In the genomic region with DNA sequence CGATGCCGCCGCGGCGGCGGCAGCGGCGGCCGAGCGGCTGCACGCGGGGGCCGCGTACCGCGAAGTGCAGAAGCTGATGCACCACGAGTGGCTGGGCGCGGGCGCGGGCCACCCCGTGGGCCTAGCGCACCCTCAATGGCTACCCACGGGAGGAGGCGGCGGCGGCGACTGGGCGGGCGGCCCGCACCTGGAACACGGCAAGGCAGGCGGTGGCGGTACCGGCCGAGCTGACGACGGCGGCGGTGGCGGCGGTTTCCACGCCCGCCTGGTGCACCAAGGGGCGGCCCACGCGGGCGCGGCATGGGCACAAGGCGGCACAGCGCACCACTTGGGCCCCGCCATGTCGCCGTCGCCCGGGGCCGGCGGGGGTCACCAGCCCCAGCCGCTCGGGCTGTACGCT, we compare ENCODE assay signal across 8 mouse cellular contexts. TPM values are rescaled to one million over a fixed set of nuclear protein-coding genes. Genes with fewer than 3 reads are reported as not detected.
DNase-seq lines count a peak whose midpoint lies in the region; ATAC-seq lines count a peak whose summit lies in the region.
"Had no signal": no experiment of that assay in that cellular context is flagged by ENCODE, and none has a peak within 500 bp of the region (broad histone marks: within the 10 kb centered on the region; RNA-seq: fewer than 3 reads in every experiment).

No protein-coding gene starts in this region.

- H3K9me3 ChIP-seq in embryonic facial prominence, embryonic 12.5 days = no peaks in the 10 kb centered on the region
- H3K9me3 ChIP-seq in hindbrain, embryonic 14.5 days (ENCODE audit: control insufficient read depth, low read length) = no peaks in the 10 kb centered on the region
- no peaks in the 10 kb centered on the region for H3K9me3 ChIP-seq in midbrain, embryonic 14.5 days (ENCODE audit: control insufficient read depth, low read length)

- 0 out of 2 replicates have a peak, but pooled peaks have one; percentile 11 for ATAC-seq in embryonic facial prominence, embryonic 12.5 days (ENCODE audit: insufficient number of reproducible peaks, insufficient read depth, low FRiP score, low TSS enrichment)
- no peak; the same call in 1 of the 2 replicates for ATAC-seq in hindbrain, embryonic 14.5 days (ENCODE audit: low FRiP score)
- no peak for ATAC-seq in midbrain, embryonic 14.5 days (ENCODE audit: low FRiP score, low TSS enrichment)

- WGBS in embryonic facial prominence, embryonic 12.5 days = 2% methylated on average over 38 of the region's 61 CpGs
- WGBS in hindbrain, embryonic 14.5 days = 0% methylated on average over 49 of the region's 61 CpGs
- under 1% methylated on average over 56 of the region's 61 CpGs for WGBS in midbrain, embryonic 14.5 days

- H3K4me2 ChIP-seq in embryonic facial prominence, embryonic 12.5 days (replicated peaks) = peak overlapping the region; percentile 97
- H3K4me2 ChIP-seq in hindbrain, embryonic 14.5 days (replicated peaks) = peak overlapping the region; percentile 84
- H3K4me2 ChIP-seq in midbrain, embryonic 14.5 days (ENCODE audit: low read length) = peak overlapping the region; percentile 88

- intact Hi-C loops in left cerebral cortex, postnatal 36 days (cut with DNase I) = loop anchor here (10.0 kb wide), 1 partner anchor 263 kb away; no protein-coding TSS in a partner anchor
- intact Hi-C loops in left cerebral cortex, postnatal 14 days (cut with DNase I) = no loop called here

- H3K4me1 ChIP-seq in embryonic facial prominence, embryonic 12.5 days = peaks cover 28% of the 10 kb centered on the region
- H3K4me1 ChIP-seq in hindbrain, embryonic 14.5 days (replicated peaks; ENCODE audit: control insufficient read depth, insufficient read depth, low read length) = peaks cover 32% of the 10 kb centered on the region
- peaks cover 28% of the 10 kb centered on the region for H3K4me1 ChIP-seq in midbrain, embryonic 14.5 days (ENCODE audit: control insufficient read depth, insufficient read depth, low read length)

- H3K27ac ChIP-seq in embryonic facial prominence, embryonic 12.5 days = no peak overlapping the region
- no peak overlapping the region for H3K27ac ChIP-seq in hindbrain, embryonic 14.5 days
- peak overlapping the region; percentile 52 for H3K27ac ChIP-seq in midbrain, embryonic 14.5 days (replicated peaks; ENCODE audit: low read depth, low read length)

- H3K4me3 ChIP-seq in embryonic facial prominence, embryonic 12.5 days = peak overlapping the region; percentile 65
- H3K4me3 ChIP-seq in hindbrain, embryonic 14.5 days (replicated peaks; ENCODE audit: low read length) = peak overlapping the region; percentile 45
- peak overlapping the region; percentile 63 for H3K4me3 ChIP-seq in midbrain, embryonic 14.5 days (replicated peaks; ENCODE audit: low read depth, low read length)

- peak; percentile 40 to 50 for DNase-seq in left cerebral cortex, postnatal 36 days (ENCODE audit: low spot score in 2 of 2)
- DNase-seq in left cerebral cortex, postnatal 14 days (ENCODE audit: low spot score in 2 of 2) = no peak
- DNase-seq in hindbrain, embryonic 14.5 days (ENCODE audit: low spot score) = no peak
- no peak for DNase-seq in midbrain, embryonic 14.5 days
- DNase-seq in urinary bladder, postnatal 14 days (ENCODE audit: low spot score) = no peak
- DNase-seq in MN1 (ENCODE audit: low spot score) = no peak

- H3K27me3 ChIP-seq in embryonic facial prominence, embryonic 12.5 days = peaks cover 88% of the 10 kb centered on the region
- peaks cover 74% of the 10 kb centered on the region for H3K27me3 ChIP-seq in hindbrain, embryonic 14.5 days (ENCODE audit: control insufficient read depth, insufficient read depth, low read length)
- H3K27me3 ChIP-seq in midbrain, embryonic 14.5 days (ENCODE audit: control insufficient read depth, insufficient read depth, low read length) = peaks cover 40% of the 10 kb centered on the region

- no peaks in the 10 kb centered on the region for H3K36me3 ChIP-seq in embryonic facial prominence, embryonic 12.5 days
- H3K36me3 ChIP-seq in hindbrain, embryonic 14.5 days (replicated peaks; ENCODE audit: control insufficient read depth, insufficient read depth) = no peaks in the 10 kb centered on the region
- no peaks in the 10 kb centered on the region for H3K36me3 ChIP-seq in midbrain, embryonic 14.5 days (ENCODE audit: control insufficient read depth, insufficient read depth, low read length)

- H3K9ac ChIP-seq in embryonic facial prominence, embryonic 12.5 days = peak overlapping the region; percentile 24
- H3K9ac ChIP-seq in hindbrain, embryonic 14.5 days = peak overlapping the region; percentile 60
- peak overlapping the region; percentile 58 for H3K9ac ChIP-seq in midbrain, embryonic 14.5 days (replicated peaks; ENCODE audit: low read length)

RNA-seq across cellular contexts. Expression of gene Pou3f1, which starts 1.2 kb away (rescaled TPM):
- 10 to 100 TPM; 14.8 to 21.6 TPM for total RNA-seq in left cerebral cortex, postnatal 36 days (2021)
- total RNA-seq in left cerebral cortex, postnatal 14 days (2021) = 10 to 100 TPM; 29.9 to 30.1 TPM
- 2.9 and 3.6 TPM in 2 replicates for polyA plus RNA-seq in embryonic facial prominence, embryonic 12.5 days (2016; fragmentation: Nextera tagmentation; extraction: Ambion mirVana)
- 9.6 and 11.2 TPM in 2 replicates for polyA plus RNA-seq in hindbrain, embryonic 14.5 days (2014; fragmentation: Nextera tagmentation; extraction: Ambion mirVana)
- polyA plus RNA-seq in midbrain, embryonic 14.5 days (2014; fragmentation: Nextera tagmentation; extraction: Ambion mirVana) = 21.7 and 22.6 TPM in 2 replicates
- total RNA-seq: neutrophil, adult 5-6 weeks had no signal

RNA-seq across cellular contexts. Expression of gene Utp11, which starts 35.6 kb away (rescaled TPM):
- 10 to 100 TPM; 14.4 to 15.1 TPM for total RNA-seq in left cerebral cortex, postnatal 36 days (2021)
- 10 to 100 TPM; 14.1 to 14.3 TPM for total RNA-seq in left cerebral cortex, postnatal 14 days (2021)
- 81.1 and 86.4 TPM in 2 replicates for polyA plus RNA-seq in embryonic facial prominence, embryonic 12.5 days (2016; fragmentation: Nextera tagmentation; extraction: Ambion mirVana)
- polyA plus RNA-seq in hindbrain, embryonic 14.5 days (2014; fragmentation: Nextera tagmentation; extraction: Ambion mirVana) = 33.5 and 33.6 TPM in 2 replicates
- 37.6 and 38.2 TPM in 2 replicates for polyA plus RNA-seq in midbrain, embryonic 14.5 days (2014; fragmentation: Nextera tagmentation; extraction: Ambion mirVana)

RNA-seq across cellular contexts. Expression of gene Fhl3, which starts 42.7 kb away (rescaled TPM):
- 1 to 10 TPM; 1.6 to 1.9 TPM for total RNA-seq in left cerebral cortex, postnatal 36 days (2021)
- 1 to 10 TPM; 3.8 to 4.2 TPM for total RNA-seq in left cerebral cortex, postnatal 14 days (2021)
- 12.5 and 14.3 TPM in 2 replicates for polyA plus RNA-seq in embryonic facial prominence, embryonic 12.5 days (2016; fragmentation: Nextera tagmentation; extraction: Ambion mirVana)
- 1.8 and 2.2 TPM in 2 replicates for polyA plus RNA-seq in hindbrain, embryonic 14.5 days (2014; fragmentation: Nextera tagmentation; extraction: Ambion mirVana)
- polyA plus RNA-seq in midbrain, embryonic 14.5 days (2014; fragmentation: Nextera tagmentation; extraction: Ambion mirVana) = 0.73 and 1.8 TPM in 2 replicates

RNA-seq across cellular contexts. Expression of gene 3100002H09Rik, which starts 47.2 kb away (rescaled TPM):
- total RNA-seq in left cerebral cortex, postnatal 36 days (2021) = under 1 TPM in 1 of 2 experiments, not detected in 1; 0.79 TPM
- under 1 TPM; 0.40 to 0.55 TPM for total RNA-seq in left cerebral cortex, postnatal 14 days (2021)
- 0.36 TPM in 1 of 2 replicates, not detected in the other for polyA plus RNA-seq in embryonic facial prominence, embryonic 12.5 days (2016; fragmentation: Nextera tagmentation; extraction: Ambion mirVana)
- polyA plus RNA-seq in hindbrain, embryonic 14.5 days (2014; fragmentation: Nextera tagmentation; extraction: Ambion mirVana) = not detected in 2 replicates
- 0.61 and 0.84 TPM in 2 replicates for polyA plus RNA-seq in midbrain, embryonic 14.5 days (2014; fragmentation: Nextera tagmentation; extraction: Ambion mirVana)
- total RNA-seq: neutrophil, adult 5-6 weeks had no signal

RNA-seq across cellular contexts. Expression of gene Sf3a3, which starts 56.8 kb away (rescaled TPM):
- total RNA-seq in left cerebral cortex, postnatal 36 days (2021) = 10 to 100 TPM; 31.8 to 37.3 TPM
- total RNA-seq in left cerebral cortex, postnatal 14 days (2021) = 10 to 100 TPM; 31.1 to 32.2 TPM
- polyA plus RNA-seq in embryonic facial prominence, embryonic 12.5 days (2016; fragmentation: Nextera tagmentation; extraction: Ambion mirVana) = 205 and 210 TPM in 2 replicates
- polyA plus RNA-seq in hindbrain, embryonic 14.5 days (2014; fragmentation: Nextera tagmentation; extraction: Ambion mirVana) = 88.9 and 89.3 TPM in 2 replicates
- 94.9 and 116 TPM in 2 replicates for polyA plus RNA-seq in midbrain, embryonic 14.5 days (2014; fragmentation: Nextera tagmentation; extraction: Ambion mirVana)

Comparison
In these comparisons a context has a peak if more than half of its experiments do, and no peak if none do; other contexts are left out.
1. DNase-seq: peak in left cerebral cortex, postnatal 36 days (2 of 2); none in left cerebral cortex, postnatal 14 days (0 of 2), hindbrain, embryonic 14.5 days (single experiment), midbrain, embryonic 14.5 days (single experiment), urinary bladder, postnatal 14 days (single experiment) and MN1 (single experiment).
2. Peak in every context shown above with its lines, with median percentiles within 50 percentile points of each other: H3K4me2 ChIP-seq, H3K4me3 ChIP-seq and H3K9ac ChIP-seq.